Mouse (Mus musculus) T-helper 2 cell (primary cell): ENCODE measurements around the gene Eefsec.

ENCODE experiments used
- in situ Hi-C: fragments of 300-600 bp; cut with MboI, MseI; formaldehyde crosslinking; loops from one replicate; pipeline ENCODE4 v1.15.1; 2025; ENCODE audit warnings: high pct_unique_total_duplicates

Gene Eefsec

DNA sequence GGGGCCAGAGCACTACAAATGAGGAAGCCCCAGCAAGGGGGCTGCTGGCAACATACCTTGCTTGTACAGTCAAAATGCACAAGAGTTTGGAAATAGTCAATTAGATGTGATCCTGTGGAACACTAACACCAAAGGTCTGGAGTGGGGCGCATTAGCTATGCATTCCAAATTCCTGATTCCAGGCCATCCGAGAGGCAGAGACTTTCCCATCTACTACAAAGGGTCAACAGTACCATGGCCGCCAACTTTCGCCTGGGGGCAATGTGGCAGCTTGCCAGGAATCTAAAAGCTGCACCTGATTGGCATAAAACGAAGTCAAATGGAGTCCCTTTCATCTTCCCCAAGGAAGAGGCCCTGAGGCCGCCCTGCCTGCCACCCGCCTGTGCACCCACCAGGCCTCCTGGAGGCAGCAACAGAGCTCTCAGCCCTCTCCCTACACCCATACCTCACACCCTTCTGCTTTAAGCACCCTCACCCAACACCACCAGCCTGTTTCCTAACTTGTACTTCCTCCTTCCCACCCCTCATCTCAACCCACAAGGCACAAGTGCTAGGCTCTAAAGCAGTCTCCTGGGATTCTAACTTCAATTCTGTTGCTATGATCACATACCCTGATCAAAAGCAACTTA is 30.1 kb downstream of the Eefsec start:
- in situ Hi-C loops: no loop called here

DNA sequence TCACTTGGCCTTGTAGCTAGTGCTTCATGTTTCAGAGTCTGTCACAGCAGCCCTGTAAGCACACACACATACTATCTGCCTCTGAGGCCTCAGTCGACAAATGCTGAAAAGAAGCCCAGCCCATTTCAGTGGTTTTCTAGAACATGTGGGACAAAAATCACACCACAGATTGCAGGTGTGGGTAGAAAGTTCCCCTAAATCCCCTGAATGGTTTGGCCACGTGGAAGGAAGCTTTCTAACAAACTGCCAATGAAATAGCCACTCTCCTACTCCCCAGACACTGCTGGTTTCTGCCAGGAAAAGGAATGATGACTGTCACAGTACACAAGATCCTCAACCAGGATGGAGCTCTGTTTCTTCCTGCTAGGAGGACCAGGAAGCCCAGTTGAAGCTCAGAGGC is 33.7 kb downstream of the Eefsec start:
- in situ Hi-C loops: no loop called here

DNA sequence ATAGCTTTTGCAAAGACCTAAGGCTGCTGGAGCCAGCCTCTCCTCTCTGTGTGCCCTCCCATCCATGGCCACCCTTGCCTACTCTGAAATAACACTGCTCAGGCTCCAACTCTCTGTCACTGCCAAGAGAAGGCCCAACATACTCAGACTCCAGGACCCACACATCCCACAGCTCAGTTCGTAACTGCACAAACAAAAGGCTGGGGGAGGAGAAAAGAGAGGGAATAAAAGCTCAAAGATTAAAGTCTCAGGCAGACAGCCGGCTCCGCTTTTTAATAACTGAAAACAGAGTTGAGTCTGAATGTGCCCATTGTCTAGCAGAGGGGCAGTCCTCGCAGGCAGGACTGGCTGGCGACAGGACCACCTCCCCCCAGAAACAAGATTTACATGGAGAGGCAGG is 36.8 kb downstream of the Eefsec start:
- in situ Hi-C loops: no loop called here

DNA sequence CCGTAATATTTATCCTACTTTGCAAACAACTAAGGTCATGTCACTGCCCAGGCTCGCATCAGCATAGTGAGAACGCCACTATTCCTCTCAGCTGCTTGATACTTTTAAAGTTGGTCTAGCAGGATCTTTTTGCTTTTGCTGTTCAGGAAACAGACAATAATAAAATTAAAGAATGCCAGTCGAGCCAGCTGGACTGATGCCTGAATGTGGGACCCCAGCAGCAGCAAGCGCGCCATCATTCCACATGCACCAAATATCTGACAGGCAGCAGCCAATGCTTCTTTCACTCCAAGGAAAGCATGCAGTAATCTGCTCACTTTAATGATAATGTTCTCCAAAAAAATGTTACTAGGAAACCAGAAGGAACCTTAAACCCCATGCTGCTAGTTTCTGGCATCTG is 45.9 kb downstream of the Eefsec start:
- in situ Hi-C loops: no loop called here

DNA sequence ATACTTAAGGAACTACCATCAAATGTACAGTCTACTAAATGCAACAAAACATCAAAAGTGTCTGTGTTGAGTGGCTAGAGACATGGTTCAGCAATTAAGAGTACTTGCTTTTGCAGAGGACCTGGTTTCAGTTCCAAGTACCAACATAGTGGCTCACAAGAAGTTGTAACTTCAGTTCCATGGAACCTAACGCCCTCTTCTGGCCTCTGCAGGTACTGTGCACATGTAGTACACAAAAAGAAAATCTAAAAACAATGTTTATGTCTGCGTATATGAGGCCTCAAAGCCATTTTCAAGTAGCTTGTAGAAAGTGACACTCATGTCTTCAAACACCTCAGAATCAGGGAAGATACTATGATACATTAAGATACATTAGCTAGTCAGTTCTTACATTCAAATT is 48.4 kb downstream of the Eefsec start:
- in situ Hi-C loops: no loop called here

DNA sequence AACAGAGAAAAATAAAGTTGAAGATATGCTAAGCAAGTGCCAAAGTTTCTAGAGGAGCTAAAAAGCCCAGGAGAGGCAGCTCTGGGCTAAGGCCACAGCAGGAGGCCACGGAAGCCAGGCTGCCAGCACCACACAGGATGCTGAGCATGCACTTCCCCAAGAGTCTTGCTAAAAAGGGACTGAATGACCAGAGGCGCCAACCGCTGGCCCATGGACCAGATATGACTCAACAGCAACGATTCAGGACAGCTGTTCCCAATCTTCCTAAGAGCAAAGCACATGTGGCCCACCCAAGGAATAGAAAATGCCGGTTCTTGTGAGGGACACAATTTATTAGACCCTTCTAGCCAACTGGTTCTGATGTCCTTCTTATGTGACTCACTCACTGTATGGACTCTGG is 57.4 kb downstream of the Eefsec start:
- in situ Hi-C loops: no loop called here

DNA sequence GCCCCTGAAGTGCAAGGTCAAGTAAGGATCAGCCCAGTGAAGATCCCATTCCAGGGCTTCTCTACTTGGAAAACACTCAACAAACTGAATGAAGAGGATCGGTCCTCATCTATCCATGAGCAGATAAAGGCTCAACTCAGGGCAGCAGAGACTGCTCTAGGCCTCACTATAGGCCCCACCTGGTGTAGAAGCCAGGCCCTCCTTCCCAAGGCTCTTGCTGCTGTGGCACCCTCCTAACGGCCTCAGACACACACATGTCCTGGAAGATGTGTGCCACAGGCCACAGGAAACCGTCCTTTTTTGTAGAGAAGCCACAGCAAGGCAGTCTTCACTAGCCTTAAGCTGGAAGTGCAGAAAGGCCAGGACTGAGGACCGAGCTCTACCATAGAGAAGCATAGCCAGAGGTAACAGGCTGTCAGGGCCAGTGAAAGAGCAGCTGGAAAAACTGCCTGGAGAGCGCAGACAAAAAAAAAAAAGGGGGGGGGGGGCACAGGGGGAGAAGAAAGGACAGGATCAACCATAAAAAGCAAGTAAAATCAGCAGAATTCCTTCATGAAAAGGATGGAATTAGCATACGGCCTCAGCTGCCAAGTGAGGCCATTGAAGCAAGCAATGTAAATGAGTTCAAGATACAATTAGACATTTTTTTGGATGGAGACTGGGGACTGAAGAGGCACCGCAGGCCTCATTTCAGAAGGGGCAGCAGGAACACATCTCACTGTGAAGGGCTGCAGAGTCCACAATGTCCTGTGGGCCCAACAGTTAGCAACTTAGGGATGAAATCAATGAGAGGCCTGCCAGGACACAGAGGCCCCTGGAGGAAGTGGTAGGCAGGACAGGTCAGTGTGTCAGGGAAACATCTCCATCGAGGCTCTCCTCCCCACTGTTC is 58.3 kb downstream of the Eefsec start:
- in situ Hi-C loops: no loop called here

DNA sequence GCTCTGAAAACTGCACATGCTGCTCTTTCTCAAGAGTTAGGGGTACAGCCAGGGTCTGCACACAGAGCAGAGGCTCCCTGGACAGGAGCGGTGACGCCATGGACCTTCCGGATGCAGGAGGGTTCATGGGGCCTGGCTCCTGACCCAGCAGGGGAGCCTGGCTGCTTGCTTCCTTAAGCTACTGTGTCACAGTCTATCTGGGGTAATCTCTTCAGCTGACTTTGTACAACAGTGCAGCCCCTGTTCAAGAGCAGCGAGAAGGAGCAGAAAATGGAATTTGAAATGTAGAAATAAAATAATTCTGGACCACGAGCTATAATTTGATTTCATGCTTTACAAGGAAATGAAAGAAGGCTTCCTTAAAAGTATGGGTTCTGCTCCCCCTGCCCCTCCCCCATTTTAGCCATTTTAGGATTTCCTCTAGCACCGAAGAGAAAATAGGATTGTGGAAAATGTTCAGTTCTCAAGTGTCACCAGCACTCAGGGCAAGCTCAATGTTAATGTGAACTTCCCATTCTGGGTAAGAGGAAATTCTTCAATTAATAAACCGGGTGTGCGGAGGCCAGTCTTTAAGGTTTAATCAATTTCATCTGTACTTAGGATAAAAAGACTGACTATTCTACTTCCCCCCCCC is 61.8 kb downstream of the Eefsec start:
- in situ Hi-C loops: no loop called here

DNA sequence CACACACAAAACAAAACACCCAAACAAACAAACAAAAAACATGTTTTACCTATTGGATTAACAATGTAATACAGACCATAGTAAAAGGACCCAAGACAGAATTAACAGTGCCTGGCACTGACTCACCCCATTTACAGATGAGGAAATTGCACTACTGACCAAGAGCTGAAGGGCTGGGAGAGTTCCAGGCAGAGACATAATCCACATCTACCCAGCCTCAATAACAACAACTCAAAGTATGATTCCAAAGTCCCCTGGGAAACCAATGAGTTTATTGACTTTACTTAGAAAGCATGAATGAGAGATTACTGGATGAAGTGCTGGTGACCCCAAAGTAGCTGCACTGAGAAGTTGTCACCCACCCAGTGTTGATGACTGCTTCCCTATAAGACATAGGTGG is 62.6 kb downstream of the Eefsec start:
- in situ Hi-C loops: no loop called here

DNA sequence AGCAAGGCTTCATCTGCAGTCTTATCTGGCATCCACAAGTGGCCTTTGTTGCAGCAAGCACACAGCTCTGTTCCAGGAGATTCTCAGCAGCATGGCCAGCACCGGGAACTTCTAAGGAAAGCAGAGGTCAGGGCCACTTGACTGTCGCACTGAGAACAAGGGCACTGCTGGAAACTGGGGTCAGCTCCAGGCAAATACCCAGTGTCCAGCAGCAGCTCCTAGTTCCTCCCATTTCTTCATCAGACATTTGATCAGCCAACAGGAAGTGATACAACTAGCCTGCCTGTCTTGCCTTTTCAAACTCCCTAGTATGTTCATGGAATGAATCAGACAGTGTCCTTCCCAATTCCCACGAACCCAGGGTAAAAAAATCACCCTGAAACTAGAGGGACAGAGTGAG is 66.6 kb downstream of the Eefsec start:
- in situ Hi-C loops: no loop called here

DNA sequence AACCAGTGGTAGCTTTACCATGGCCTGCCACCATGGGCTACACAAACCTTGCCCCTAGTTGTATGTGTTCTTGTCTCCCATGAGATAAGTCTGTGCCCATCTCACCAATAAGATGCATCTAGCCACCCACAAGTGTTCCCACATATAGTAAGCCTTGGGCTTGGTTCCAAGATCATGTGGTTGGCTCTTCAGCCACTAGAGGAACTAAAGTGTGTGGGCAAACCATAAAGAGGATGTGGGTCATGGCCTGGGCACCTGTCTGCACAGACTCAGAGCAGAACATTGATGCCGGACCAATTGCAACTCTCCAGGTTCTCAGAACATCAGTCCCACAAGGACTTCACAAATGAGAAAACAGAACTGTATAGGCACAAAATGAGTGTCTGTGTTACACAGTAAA is 67.5 kb downstream of the Eefsec start:
- in situ Hi-C loops: no loop called here

DNA sequence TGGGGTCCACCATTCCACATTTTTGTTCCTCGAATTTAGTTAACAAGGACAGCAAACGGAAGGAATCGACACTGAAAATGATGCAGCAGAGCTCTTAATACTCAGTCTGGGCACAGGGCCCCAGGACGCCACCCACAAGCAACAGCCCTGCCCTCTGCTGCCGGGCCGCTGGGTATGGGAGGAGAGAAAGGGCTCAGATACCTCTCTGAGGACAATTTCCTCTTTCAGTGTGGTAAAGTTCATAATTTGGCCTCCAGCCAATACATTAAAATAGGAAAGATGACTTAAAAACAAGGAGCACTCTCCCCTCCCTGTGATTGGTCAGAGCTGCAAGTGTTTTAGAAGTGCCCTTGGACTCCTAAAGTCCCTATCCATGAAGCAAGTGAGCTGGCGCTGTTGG is 72.1 kb downstream of the Eefsec start:
- in situ Hi-C loops: no loop called here

DNA sequence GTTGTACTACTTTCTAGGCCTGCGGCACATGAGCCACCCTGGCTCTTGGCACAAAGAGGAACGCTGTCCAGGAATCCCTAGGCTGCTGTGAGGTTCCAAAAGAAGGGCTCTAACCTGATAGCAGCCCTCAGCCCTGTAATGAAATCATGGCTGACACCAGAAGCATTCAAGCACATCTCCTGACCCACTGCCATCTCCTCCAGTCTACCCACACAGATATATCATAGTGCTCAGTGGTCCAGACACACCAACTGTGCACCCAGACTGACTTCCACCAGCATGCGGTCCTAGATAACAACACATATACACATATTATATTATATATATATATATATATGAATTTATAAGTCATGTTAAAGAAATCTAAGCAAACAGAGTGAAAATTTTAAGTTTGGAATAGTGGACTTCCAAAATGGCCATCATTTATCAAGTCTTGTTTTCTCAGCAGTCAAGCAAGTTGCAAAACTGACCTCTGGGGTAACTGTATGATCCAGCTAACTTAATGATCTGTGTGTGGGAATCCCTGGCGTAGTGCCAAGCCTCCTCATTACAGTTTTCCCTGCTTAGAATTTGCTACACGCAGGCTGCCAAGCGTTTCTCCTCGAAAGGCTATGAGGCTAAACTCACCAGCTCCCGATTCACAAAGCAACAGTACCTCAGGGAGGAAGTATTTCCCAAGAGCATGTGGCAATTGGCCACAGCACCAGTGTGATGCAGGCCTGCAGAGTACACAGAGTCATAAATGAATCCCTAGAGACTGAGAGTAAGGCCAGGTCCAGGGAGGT is 76.3 kb downstream of the Eefsec start:
- in situ Hi-C loops: no loop called here

DNA sequence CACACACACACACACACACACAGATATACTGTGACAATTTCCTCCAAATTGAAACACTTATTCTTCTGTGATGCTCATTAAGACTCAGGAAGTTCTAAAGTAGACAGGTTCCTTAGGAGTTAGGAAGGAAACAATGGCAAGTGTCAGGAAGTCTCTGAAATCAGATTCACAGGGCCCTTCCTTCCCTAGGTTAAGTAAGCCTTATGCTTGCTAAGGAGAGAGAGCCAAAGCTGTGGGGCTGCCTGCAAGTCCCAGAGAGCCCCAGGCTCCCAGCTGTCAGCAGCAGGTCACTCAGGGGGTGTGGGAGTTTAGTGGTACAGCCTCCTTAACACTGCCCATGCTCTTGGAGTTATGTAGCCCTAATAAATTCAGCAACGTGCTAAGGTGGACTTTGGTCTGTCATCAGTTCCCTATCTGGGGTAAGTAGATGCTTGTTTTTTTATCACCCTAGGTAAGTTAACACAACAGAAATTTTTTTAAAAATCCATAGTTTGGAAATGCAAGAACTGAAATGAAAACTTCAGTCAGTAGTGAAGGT is 82.8 kb downstream of the Eefsec start:
- in situ Hi-C loops: no loop called here

DNA sequence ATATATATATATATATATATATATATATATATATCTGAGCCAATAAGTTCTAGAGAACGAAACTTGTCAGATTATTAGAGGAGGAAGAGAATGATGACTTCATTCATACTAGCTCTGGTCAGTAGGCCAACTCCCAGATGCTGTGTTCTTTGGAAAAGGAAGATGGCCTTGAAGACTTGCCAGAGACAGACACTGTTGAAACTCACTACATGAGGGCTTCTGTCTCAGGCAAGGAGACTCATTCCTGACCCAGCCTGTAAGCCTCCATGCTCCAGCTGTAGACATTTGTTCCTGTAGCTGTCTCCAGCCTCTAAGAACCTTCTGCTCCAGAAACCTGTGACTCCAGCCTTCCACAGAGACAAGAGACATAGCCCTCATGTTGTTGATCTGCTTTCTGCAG is 85.2 kb downstream of the Eefsec start:
- in situ Hi-C loops: no loop called here

DNA sequence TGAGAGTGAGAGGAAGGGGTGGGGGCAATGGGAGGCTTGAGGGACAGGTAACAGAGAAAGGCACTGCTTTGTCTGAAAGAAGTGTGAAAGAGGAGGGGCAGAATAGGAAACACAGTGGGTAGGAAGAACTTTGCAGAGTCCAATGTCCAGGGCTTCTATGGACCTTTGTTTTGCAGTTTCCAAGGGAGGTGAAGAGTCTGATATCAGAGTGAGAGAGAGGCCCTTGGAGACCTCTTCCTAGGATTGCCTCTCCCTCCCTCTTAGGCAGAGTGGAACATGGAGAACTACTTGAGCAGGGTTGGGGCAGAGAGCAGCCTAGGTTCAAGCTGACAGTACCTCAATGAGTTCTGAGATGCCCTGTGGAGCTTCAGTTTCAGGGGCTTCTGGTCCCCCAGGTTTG is 88.1 kb downstream of the Eefsec start:
- in situ Hi-C loops: no loop called here

DNA sequence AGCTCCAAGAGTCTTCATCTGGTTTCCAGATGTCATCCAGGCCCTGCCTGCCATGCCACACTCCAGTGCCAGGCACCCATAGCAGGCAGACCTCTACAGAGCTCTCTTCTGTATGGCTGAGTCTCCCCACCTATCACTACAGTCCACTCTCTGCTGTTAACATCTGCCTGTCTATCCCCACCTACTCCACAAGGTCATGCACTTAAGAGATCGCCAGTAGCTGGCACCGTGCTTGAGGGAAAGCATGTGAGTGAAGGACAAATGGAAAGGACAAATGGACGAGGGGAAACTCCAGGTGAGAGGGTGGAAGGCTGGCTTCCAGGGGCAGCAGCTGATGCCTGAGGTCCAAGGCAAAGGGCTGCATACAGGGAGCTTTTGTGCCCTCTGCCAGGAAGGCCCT is 90.5 kb downstream of the Eefsec start:
- in situ Hi-C loops: no loop called here

DNA sequence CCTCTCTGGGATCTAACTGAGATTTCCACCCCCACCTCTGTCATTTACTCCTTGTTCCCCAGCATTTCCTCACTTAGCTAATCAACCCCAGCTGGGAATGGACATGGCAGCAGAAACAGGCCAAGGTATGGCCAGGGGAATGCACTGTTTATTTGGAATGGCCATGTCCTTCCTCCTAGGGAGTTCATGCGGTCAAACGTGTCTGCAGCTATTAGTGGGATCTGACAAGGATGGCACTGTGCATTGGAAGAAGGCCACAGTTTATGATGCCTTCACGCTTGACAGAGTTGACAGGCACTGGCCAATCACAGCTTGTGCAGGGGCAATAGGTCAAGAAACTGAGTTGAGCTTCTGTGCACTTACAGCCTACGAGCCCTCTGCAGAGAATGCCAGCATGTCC is 93.8 kb downstream of the Eefsec start:
- in situ Hi-C loops: no loop called here

DNA sequence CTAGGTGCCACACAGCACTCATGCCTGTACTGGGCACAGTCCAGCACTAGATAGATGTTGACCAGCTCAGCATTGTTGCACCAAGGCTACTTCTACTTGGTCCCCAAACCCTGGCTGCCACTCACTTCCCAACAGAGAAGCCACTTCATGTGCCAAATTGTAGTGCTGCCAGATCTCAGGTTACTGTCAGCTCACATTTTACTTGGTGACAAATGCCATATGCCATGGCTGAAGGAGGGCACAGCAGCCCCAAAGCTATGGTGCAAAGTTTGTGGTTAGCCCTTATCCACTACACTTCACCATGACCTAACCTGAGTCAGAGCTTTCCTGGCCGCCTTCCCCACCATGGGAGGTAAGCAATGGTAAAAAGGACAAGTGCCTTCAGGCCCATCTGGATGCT is 99.6 kb downstream of the Eefsec start:
- in situ Hi-C loops: no loop called here

DNA sequence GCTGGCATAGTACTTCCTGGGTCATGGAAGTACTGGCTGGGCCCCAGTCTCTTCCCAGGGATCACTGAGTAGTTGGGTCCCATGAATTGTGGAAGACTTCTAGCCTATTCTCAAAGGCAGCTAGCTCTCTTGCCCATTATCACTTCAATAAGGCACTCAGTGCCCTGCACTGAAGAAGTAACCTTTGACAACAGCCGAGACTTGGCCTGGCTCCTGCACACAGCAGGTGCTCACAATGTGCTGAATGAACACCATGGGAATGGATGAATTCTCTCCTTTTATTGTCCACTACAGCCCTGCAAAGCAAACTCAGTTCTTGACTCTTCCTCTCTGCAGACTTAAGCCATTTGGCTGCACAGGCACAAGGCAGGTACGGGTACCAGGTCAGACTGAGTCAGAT is 101.0 kb downstream of the Eefsec start:
- in situ Hi-C loops: no loop called here

DNA sequence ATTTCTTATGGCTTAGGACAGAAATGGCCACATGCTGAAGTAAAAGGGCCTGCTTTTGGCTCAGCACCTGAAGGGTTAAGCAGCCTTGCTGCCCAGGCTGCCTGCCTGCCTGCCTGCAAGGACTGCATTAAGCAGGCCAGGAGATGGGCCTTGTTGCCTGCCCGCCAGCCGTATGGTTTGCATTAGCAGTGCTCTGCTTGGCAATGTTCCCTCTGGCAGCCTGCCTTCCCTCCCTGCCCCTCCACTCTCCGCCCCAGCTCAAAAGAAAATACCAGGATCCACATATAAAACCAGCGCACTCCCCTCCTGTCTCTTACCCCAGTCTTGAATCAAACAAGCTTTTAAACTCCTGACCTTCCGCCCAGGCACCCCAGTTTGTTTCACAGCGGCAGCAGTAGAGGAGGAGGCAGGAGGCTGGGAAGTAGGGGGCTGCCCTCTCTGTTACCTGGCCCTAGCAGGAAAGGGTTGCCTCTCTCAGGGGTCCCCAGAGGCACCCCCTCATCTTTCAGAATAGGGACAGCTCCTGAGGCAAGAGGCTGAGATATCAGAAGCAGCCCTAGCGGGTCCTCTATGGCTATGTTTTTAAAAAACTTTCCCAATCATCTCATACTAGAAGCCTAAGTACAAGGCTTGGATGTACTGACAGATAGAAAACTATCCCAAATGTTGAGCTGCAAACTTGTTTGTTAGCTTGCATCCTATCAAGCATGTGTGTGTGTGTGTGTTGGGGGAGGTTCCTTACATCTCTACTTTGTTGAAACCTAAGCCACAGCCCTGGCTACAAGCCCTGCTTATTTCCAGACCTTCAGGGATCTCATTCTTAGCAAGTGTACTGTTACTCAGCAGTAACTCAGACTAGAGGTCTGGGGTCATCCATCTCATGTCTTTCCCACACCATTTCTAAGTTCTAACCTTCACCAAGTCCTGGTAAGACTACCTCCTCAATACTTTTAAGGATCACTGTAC is 102.6 kb downstream of the Eefsec start:
- in situ Hi-C loops: no loop called here
